Mouse (Mus musculus): ENCODE results near the gene Mon1a.

Mon1a gene

GRCm38 (mm10) chr9:107887804-107888266 lies at the start of gene Mon1a:
TSS of gene Mon1a (plus strand) at chr9:107888151.
- DNase-seq (ENCODE audit: low read depth, low spot score), result peak; percentile 95

GRCm38 (mm10) chr9:107838869-107839268 lies 49.1 kb upstream of the Mon1a start:
- DNase-seq (ENCODE audit: low read depth, low spot score), result no peak

GRCm38 (mm10) chr9:107842709-107843108 lies 45.2 kb upstream of the Mon1a start:
- DNase-seq (ENCODE audit: low read depth, low spot score), result no peak

GRCm38 (mm10) chr9:107848922-107849321 lies 39.0 kb upstream of the Mon1a start:
- DNase-seq (ENCODE audit: low read depth, low spot score), result no peak

GRCm38 (mm10) chr9:107858343-107858742 lies 29.6 kb upstream of the Mon1a start:
- no peak for DNase-seq (ENCODE audit: low read depth, low spot score)

- DNase-seq (ENCODE audit: low read depth, low spot score), result no peak
These were observed 23.5 kb upstream of the Mon1a start for GRCm38 (mm10) chr9:107864493-107864892.

GRCm38 (mm10) chr9:107866081-107866480 lies 21.9 kb upstream of the Mon1a start:
- no peak for DNase-seq (ENCODE audit: low read depth, low spot score)

GRCm38 (mm10) chr9:107872350-107873098 lies 15.4 kb upstream of the Mon1a start:
- peak; percentile 96 for DNase-seq (ENCODE audit: low read depth, low spot score)

- DNase-seq (ENCODE audit: low read depth, low spot score), result no peak
These were observed 14.8 kb upstream of the Mon1a start, which contains the start of gene Rbm6 for GRCm38 (mm10) chr9:107873137-107873536. TSS of gene Rbm6 (minus strand) at chr9:107873237.

GRCm38 (mm10) chr9:107880411-107880810 lies 7.5 kb upstream of the Mon1a start:
- no peak for DNase-seq (ENCODE audit: low read depth, low spot score)

GRCm38 (mm10) chr9:107888267-107888850 lies 408 bp downstream of the Mon1a start:
- DNase-seq (ENCODE audit: low read depth, low spot score), result peak; percentile 73

- no peak for DNase-seq (ENCODE audit: low read depth, low spot score)
These were observed 2.3 kb downstream of the Mon1a start for GRCm38 (mm10) chr9:107890260-107890659.

- DNase-seq (ENCODE audit: low read depth, low spot score), result peak; percentile 27
These were observed 3.1 kb downstream of the Mon1a start for GRCm38 (mm10) chr9:107891023-107891422.

GRCm38 (mm10) chr9:107898563-107898962 lies 10.6 kb downstream of the Mon1a start:
- DNase-seq (ENCODE audit: low read depth, low spot score), result no peak

- DNase-seq (ENCODE audit: low read depth, low spot score), result no peak
These were observed 11.9 kb downstream of the Mon1a start for GRCm38 (mm10) chr9:107899855-107900254.

- no peak for DNase-seq (ENCODE audit: low read depth, low spot score)
These were observed 13.1 kb downstream of the Mon1a start for GRCm38 (mm10) chr9:107900840-107901626.

- DNase-seq (ENCODE audit: low read depth, low spot score), result no peak
These were observed 13.6 kb downstream of the Mon1a start for GRCm38 (mm10) chr9:107901627-107901914.

- peak; percentile 79 for DNase-seq (ENCODE audit: low read depth, low spot score)
These were observed 16.8 kb downstream of the Mon1a start for GRCm38 (mm10) chr9:107904726-107905125.

- peak; percentile 34 for DNase-seq (ENCODE audit: low read depth, low spot score)
These were observed 18.5 kb downstream of the Mon1a start, which contains the start of gene Mst1r for GRCm38 (mm10) chr9:107906252-107906966. TSS of gene Mst1r (plus strand) at chr9:107906873.

GRCm38 (mm10) chr9:107906967-107907800 lies 19.2 kb downstream of the Mon1a start:
- no peak for DNase-seq (ENCODE audit: low read depth, low spot score)

- no peak for DNase-seq (ENCODE audit: low read depth, low spot score)
These were observed 19.8 kb downstream of the Mon1a start for GRCm38 (mm10) chr9:107907801-107908120.

Data from CD4-positive helper T cell, adult 2 months (primary cell).